Mouse (Mus musculus) urinary bladder, postnatal 25 days (tissue): ENCODE data around the gene Lypd6b.

Experiments used
- DNase-seq: peaks from one replicate; pipeline ENCODE4 v3.0.0; 2022; ENCODE audit warnings: low spot score

Gene Lypd6b

DNA sequence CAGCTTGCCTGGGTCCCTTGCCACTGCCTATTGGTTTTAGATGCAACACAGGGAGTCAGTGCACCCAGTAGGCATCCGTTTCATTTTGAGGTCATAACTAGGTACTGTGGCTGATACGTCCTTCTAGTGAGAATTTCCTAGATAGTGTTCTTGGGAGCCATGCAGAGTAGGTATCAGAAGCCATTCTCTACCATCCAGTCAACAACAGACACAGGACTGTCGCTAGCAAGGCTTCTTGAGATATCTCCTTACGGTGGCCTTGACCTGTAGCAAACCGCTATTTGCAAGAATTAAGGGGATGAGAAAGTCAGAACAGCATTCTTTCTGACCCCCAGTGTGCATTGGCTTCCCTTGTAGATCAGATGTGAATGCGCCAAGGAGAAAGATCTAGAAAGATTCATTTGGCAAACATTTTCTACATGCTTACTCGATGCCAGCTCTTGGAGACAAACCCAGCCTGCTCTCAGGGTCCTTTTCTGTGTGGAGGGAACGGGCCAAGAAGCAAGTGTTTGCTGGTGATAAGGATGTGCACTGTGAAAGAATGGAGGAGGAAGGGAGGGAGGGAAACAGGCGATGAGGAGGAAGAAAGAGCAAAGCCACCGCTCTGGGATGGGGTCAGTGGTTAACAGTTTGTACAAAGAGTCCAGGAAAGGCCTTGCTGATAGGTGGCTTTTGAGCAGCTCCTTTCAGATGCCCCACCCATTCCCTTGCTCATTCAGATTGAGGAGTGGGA is 82.5 kb downstream of the Lypd6b start:
- DNase-seq, result no peak

DNA sequence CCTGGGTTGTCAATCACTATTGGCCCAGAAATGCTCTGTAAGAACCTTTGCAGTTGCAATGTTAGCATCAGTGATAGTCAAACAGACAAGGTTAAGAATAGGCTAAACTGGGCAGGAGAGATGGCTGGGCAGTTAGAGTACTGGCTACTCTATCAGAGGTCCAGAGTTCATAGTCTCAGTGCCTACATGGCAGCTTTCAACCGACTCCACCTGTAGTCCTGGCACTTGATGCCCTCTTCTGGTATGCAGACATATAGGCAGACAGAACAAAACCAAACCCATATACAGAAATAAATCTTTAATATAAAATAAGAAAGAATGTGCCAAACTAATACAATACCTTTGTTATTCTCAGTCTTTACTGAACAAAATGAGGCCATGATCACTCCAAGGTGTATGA is 83.5 kb downstream of the Lypd6b start:
- DNase-seq, result no peak

DNA sequence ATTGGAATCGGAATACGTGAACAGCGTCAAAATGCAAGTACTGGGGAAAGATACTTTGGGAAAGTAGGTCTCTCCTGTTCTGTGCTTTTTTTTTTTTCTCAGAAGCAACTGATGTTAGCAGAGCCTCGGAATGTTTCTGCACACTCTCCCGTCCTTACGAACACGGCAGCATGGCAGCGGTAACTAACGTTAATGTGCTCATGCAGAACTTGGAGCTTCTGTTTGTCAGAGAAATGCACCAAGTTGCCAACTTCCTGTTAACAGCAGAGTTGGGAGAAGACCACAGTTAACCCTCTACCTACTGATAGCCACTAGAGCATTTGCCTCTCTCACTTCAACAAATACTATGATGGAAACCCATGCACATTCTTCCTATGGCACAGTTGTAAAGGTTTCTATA is 93.0 kb downstream of the Lypd6b start:
- no peak for DNase-seq

DNA sequence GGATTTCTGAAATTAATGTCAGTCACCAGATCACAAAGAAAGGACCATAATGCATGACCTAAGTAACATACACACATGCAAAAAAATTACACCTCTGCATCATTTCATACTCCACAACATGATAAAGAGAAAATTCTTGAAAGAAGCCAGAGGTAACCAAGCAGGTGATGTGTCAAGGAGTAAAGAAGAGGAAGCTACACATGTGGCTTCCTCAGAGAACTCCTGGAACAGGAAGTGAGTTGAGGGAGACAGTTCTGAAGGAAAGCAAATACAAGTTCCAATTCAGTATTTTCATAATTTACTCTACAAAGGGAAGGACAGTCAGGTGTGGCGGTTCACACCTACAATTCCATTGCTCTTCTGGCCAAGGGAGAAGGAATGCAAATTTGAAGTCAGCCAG is 93.5 kb downstream of the Lypd6b start:
- DNase-seq, result no peak

DNA sequence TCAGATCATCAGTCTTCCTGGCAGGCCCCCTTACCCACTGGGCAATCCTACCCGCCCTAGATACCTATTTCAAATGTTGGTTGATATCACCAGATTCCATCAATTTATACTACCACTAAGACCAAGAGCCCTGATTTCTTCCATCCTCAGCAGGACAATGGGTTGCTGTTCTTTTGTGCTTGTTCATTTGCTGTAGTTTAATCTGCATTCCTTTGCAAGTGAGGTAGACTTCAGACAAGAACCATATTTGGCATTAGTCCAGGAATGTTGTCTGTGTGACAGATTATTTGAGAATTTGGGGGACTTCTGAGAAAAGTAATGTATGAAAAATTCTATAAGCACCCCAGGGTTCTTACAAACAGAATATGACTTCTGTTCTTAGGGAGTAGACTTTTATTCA is 95.0 kb downstream of the Lypd6b start:
- DNase-seq, result no peak

DNA sequence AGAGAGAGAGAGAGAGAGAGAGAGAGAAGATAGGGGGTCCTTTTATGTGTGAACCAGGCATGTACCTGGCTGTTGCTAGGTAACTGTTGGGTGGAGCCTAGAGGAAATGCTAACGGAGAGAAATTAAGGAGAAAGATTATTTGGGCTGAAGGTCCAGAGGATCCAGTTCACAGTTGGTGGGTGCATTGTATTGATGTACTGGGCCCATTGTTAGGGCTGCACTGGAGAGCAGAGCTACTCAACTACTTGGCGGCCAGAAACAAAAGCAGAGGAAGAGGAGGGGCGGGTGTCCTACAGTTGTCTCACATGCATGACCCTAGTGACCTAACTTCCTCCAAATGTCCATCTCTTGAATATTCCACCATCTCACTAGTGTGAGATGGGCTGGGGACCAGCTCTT is 96.5 kb downstream of the Lypd6b start:
- no peak for DNase-seq

DNA sequence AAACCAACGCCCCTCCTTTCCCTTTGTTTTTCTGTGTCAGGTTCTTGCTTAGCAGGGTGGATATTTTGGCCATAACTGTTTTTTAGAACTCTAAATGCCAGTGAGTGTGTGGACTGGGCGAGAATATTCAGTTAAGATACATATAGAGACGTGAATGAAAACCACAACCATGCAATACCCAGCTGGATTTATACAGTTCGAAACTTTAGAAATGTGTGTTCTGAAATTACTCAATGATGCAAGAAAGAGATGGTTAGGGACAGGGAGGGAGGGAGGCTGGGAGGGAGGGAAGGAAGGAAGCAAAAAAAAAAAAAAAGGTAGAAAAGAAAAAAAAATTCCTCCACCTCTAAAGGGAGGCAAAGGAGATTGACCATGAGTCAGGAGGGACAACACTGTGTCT is 98.7 kb downstream of the Lypd6b start:
- DNase-seq, result no peak

DNA sequence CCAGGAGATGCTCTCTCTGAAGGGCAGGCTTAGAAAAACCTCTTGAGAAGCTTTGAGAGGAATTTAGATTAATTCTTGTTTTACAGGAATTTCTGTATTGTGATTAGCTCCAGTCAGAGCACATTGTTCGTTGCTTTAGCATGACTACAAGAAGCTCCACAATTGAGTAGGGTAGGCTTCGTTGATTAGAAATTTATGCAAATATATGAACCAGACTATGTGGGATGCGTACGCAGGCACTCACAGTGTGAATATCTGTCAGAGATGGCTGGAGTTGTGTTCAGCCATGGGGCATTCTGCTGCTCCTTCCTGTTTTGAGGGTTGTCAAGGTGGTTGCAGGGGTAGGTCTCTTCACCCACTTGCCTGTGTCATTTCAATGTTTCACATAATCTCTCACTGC is 100.9 kb downstream of the Lypd6b start:
- DNase-seq, result no peak

DNA sequence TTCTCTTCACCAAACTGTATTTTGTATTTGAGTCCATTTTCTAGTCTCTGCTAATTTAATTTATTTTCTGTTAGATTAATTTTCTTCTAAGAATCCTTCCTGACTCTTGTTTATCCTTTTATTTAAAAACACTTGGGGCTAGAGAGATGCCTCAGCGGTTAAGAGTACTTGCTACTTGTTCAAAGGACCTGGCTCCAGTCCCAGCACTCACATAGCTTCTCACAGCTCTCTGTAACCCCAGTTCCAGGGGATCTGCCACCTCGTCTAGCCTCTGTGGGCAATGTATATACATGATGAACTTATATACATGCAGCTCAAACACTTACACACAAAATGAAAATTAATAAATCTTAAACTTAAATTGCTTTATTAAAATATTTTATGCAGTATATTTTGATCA is 103.2 kb downstream of the Lypd6b start:
- no peak for DNase-seq

DNA sequence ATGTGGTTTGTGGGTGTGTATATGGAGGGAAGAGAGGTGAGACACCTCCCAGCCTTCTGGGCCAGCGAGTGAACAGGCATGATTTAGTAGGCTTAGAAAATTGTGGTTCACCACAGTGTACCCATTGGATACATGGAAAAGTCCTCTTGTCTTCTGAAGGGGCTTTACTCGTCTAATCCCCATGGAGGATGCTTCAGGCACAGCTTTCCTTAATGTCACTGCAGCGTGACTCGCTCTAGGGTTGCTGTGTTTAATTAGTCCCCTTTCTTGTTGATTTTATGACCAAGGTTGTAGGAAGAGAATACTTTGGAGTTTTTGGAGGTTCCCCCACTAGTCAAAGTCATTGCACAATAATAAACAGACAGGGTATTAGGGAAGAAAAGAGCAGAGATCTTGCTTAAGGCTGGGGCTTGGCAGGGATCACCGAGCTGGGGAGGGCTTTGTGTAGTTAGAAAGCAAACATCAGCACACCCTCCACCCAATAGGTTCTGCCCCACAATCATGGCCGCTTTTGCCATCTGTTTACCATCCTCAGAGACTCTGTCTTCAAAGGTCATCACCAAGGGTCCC is 122.4 kb downstream of the Lypd6b start:
- DNase-seq, result no peak

DNA sequence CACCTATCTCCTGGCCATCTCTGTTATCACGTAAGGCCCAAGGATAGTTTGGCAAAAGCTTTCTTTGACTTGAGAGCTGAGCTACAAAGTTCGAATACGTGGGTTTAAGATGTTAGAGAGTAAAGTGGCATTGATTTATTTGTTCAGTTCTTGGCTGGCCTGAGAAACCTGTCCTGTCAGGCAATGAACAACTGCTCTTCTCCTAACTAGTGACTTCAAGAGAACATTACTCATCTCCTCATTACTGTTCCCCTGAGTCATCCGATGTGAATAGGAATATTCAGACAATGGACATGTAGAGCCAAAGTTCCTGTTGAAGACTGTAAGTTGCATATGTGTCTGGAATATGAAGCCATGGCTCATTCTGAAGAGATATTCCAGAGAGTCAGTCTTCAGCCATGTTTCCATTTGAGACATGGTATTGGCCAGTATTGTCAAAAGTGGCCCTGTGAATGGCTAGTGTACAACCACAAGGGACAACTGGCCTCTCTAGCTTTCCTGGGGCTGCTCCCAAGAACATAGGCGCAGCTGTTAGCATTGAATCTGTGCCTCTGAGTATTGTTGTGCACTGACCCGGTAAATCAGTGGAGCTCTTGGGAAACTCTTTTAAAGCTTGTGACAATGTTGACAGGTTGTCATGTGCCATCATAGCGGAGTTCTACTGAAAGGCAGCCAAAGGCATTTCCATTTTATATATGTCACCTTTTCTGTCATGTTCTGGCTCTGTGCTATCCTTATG is 124.0 kb downstream of the Lypd6b start:
- no peak for DNase-seq

DNA sequence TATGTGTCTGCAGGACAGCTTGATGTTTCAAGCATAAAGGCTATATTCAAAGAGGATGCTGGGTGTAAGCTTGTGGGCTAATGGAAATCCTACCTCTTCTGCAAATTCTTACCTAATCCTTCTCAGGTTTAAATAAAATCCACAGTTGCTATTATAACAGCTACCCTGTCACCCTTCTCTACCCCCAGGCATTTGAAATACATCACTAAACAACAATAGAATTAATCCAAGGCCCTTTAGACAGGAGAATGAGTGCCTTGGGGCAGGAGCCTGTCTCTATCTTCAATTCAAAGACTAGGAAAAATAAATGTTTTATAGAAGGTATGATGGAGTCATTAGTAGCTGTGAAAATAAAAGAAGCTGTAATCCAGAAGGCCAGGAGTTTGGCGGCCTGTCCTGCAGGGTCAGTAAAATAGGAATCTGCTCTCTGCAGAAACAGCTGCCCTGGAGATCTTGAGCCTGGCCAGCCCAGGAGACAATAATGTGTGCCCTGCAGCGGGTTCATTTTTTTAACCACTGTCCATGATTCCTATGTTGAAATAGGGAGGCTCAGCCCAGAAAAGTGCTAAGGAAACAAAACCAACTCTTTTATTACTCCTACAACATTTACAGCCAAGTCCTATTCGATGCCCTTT is 124.9 kb downstream of the Lypd6b start:
- DNase-seq, result no peak

DNA sequence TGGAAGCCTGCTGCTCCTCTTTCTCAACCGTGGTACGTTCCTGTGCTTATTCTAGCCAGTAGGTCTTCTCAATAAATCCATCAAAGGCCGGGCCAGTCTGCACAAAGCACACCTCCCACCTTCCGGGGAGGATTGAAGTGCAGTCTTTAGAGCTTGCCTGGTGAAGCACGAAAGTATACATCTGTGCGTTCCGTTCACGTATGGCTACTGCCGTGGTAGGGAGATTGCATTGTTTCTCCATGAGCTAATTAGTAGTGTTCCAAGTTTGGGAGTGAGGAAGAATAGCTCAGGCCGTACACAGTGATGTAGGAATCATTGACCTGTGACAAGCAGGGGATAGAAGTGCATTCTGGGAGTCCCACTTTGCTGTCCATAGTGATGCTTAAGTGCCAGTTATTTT is 130.0 kb downstream of the Lypd6b start:
- no peak for DNase-seq

DNA sequence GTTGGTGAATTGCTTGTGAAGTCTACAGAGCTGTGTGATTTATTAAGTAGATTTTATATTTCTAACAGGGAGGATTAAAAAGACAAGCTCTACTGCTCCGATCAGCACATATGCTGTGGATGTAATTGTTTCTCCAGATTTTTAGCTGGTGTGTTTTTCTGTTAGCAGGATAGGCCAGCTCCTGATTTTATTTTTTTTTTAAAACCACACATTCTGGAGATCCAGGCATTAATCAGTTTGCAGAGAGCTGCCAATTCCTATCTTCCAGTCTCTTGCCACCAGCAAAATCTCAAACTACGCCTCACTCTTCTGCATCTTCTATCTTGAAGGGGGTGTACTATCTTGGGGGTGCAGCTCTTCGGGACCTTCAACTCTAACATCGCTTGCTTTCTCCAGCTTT is 130.6 kb downstream of the Lypd6b start:
- no peak for DNase-seq

DNA sequence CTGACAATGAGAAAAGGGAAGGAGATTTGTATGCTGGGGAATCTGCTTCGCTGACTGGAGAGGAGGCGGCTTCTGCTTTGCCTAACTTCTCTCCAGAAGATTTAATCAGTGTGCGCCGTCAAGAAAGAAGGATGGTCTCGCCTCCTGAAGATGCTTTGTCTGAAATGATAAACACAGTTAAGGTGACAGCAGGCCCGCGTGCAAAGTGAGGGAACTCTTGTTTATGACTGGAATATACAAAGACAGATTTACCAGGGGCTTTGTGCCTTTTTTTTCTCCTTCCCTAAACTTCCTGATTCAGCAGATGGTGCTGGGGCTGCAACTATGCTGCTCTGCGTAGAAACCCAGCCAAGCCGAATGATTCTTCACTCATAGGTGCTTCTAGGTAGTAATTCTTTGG is 131.2 kb downstream of the Lypd6b start:
- no peak for DNase-seq

DNA sequence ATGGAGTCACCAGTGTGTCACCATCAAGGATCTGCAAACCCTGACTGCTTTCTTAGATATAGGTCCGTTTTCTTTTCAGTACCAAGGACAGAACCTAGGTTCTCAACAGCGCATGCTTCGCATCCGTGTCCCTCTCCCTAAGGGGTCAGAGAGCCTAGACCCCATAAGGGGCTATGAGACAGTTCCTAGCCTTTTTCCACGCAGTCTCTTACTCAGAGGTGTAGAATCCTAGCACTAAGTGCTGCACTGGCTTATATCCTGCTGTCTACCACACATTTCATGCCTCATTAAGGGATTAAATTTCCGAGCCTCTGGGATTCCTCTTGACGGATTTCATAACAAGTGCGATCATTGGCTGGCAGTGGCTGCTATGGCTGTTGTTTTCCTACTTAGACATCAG is 134.5 kb downstream of the Lypd6b start:
- DNase-seq, result no peak

DNA sequence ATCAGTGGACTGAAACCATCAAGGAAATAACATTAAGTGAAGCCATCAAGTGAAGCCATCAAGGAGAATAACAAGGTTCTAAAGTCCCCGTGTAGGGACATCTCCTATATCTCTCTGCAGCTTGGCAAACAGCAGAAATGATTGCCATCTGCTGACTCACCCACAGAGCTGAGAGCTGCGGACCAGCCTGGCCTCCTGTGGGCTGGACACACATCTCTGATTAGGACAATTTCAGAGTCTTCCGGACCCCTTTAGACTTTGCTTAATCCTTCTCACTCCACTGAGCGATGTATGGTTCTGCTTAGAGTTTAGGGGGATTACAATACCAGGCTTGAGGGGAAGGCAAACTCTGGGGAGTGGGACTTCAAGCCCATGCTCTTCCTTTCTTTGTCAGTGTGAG is 135.3 kb downstream of the Lypd6b start:
- no peak for DNase-seq

DNA sequence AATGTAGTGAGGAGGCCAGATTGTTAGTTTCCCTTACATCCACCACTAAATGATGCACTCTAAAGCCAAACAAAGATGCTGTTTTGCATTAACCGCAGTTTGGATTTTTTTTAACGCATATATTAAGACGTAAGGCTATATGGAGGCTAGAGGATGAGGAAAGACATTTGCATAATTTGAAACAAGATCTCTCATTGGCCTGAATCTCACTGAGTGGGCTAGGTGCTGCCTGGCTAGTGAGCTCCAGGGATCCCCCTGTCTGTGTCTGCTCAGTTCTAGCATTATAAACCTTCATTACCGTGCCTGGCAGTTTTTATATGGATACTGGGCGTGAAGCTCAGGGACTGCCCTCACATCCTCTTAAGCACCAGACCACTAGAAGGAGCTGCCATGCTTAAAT is 138.7 kb downstream of the Lypd6b start:
- no peak for DNase-seq

DNA sequence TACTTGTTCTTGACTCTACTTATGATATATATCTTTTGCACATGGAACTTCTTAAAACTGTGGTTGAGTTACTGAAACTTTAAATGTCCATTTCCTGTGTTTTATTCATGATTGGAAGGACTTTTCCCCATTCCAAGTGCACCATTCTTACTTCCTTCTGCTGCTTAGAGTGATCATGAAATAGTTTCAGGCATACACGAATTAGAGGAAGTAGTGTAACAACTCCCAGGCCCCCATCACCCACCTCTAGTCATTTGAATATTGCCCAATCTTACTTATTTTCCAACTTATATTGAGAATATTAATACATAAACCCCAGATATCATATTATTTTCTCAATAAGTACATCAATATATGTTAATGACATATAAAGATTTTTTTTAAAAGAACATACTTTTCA is 139.9 kb downstream of the Lypd6b start:
- DNase-seq, result no peak

DNA sequence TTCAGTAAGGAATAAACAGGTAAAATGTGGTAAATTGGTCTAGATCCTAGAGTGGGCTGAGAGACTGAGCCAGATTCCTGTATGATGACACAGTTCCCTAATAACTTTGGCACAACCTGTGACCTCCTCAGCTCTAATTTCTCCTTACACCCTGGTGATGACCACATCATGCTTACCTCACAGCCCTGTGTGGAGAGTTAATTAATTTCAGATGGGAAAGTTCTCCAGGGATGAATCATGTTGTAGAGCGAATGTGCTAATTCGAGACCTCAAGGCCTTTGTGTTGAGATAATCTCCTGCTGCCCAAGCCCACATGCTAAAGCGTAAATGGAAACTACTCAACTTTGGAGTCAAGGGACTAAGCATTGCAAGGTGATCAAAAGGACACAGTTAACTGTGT is 142.4 kb downstream of the Lypd6b start:
- DNase-seq, result no peak

DNA sequence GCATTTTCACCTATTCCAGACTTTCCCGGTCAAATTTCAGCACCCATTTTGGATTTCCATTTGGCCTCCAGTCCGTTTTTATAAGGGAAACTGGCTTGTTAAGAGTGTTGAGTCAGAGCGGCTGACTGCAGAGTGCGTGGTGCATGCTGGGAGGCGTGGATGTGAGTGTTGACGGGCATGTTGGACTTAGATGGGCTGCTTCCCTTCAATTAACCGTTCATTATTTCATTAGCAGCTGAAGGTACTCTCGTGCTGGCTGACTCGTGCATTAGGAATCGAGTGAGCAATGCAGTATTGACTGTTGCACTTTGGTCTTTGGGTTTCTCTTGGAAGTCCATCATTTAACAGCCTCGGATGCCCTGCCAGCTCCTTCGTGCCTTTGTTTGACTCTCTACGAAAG is 150.1 kb downstream of the Lypd6b start:
- DNase-seq, result no peak

DNA sequence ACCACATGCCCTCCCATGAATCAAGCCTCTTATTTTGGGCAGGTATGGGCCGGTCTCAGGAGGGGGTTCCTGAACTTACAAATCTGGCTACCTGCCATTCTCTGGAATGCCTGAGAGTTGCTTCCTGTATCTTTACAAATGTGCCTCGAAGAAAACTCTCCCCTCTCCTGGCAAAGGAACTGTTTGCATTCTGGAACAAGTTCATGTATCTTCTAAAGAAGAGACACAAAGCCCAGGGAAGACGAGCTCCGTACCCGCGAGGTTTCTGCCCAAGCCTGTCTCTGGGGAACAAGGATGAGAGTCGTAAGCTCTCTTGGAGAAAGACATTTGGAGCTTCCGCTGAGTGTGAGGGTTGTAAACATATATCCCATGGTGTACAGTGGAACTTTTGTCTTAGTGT is 150.8 kb downstream of the Lypd6b start:
- DNase-seq, result no peak

DNA sequence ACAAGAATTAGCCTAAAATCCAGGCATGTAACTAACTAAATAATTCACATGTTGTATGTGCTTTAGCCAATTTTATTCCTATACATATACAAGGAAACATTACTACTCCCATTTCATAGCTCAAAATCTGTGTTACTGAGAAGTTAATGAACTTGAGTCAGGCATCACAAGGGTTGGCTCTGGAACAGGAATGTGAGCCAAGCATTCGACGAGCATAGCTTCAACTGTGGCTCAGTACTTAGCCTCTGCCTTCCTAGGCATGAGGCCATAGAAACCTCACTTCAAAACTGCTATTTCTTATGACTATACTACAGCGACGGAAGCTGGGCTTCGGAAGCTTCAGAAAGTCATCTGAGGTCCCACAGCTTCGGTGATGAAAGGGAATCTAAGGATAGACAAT is 152.9 kb downstream of the Lypd6b start:
- no peak for DNase-seq
